Mouse (Mus musculus) liver, embryonic 13.5 days (tissue): ENCODE data around the gene Dedd2. TPM values are rescaled to one million over a fixed set of nuclear protein-coding genes. Genes with fewer than 3 reads are reported as not detected.

Source experiments
- ATAC-seq: fragments of 200-750 bp; cut with Nextera tagmentation; 2 replicates; pipeline ENCODE4 v1.8.0; 2017; ENCODE audit warnings: low read depth, mild to moderate bottlenecking, moderate number of reproducible peaks, moderate library complexity
- DNase-seq: peaks from one replicate; pipeline ENCODE4 v3.0.0; 2022
- H3K27ac ChIP-seq: fragments of 300-500 bp; sonication (generic); 2 replicates; pipeline ENCODE4 v1.5.1; 2015; ENCODE audit warnings: moderate library complexity, mild to moderate bottlenecking, inconsistent platforms
- H3K27me3 ChIP-seq: fragments of 300-500 bp; sonication (generic); 2 replicates; pipeline ENCODE4 v1.6.1; 2015; ENCODE audit warnings: mild to moderate bottlenecking, inconsistent platforms
- H3K36me3 ChIP-seq: fragments of 300-500 bp; sonication (generic); 2 replicates; pipeline ENCODE4 v1.6.1; 2015; ENCODE audit warnings: mild to moderate bottlenecking, inconsistent platforms
- H3K4me1 ChIP-seq: fragments of 300-500 bp; sonication (generic); replicated peaks from 2 replicates; pipeline ENCODE4 v1.6.1; 2015; ENCODE audit warnings: inconsistent platforms
- H3K4me2 ChIP-seq: fragments of 300-500 bp; sonication (generic); 2 replicates; pipeline ENCODE4 v1.6.1; 2015; ENCODE audit warnings: inconsistent platforms, mild to moderate bottlenecking, moderate library complexity
- H3K4me3 ChIP-seq: fragments of 300-500 bp; sonication (generic); replicated peaks from 2 replicates; pipeline ENCODE4 v1.5.1; 2015; ENCODE audit warnings: mild to moderate bottlenecking, inconsistent platforms
- H3K9ac ChIP-seq: fragments of 300-500 bp; sonication (generic); 2 replicates; pipeline ENCODE4 v1.6.1; 2015; ENCODE audit warnings: mild to moderate bottlenecking, inconsistent platforms
- H3K9me3 ChIP-seq: fragments of 300-500 bp; sonication (generic); replicated peaks from 2 replicates; pipeline ENCODE4 v1.6.1; 2016; ENCODE audit warnings: inconsistent platforms
- WGBS: fragments of 180-500 bp; shearing (Covaris S2); methylation state at CpG from one replicate; pipeline ENCODE4 v1.1.7; 2015; ENCODE audit not compliant: insufficient replicate concordance; 5-methylcytosine and 5-hydroxymethylcytosine counted together
- polyA plus RNA-seq: library from polyadenylated mRNA; unstranded; fragments of >200 nt; fragmentation: Nextera tagmentation; extraction: Ambion mirVana; gene quantifications from 2 replicates; pipeline ENCODE4 v1.2.1, GENCODE M21; 2015

Dedd2 gene
- polyA plus RNA-seq, 1 experiment from 2014 or later = 27.6 TPM

DNA sequence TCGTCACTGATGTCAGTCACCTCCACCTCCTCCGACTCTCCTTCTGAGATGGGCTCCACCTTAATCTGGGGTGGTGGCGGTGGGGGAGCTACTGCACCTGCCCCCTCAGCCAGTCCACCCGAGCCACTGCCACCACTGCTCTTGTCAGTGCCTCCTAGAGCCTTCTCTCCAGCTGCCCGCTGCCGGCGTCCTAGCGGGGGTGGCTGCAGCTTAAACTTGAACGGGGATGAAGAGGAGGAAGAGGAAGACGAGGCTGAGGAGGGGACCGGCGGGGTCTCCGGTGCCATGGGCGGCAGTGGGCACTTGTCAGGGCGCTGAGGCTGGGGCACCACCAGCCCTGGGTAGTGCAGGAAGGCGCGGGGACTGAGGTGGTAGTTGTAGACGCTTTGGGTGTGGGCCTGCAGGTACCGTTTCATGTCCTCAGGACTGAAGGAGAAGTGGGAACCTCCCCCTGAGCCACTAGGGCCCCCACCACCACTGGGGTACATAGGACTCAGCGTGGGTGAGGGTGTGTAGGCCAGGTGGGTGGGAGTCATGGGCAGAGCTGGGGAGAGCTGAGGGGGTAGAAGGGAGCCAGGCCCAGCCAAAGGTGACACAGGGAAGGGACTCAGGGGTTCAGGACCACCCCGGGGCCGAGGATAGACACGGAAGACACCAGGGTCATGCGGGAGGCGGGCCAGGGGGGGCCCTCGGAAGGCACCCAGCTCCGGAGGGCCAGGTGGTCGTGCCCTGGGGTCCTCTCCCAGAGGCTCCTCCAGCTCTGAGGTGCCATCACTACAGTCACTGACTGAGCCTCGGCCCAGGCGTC, 24.4 kb upstream of the Dedd2 start:
- Histone ChIP-seq H3K4me3 (no peak overlapping the region), H3K27me3 (peaks cover 3% of the 10 kb centered on the region; the same call in 1 of the 2 replicates), H3K36me3 (peaks cover 35% of the 10 kb centered on the region), H3K4me2 (no peak overlapping the region), H3K9ac (no peak overlapping the region), H3K9me3 (no peaks in the 10 kb centered on the region), H3K27ac (no peak overlapping the region), H3K4me1 (peaks cover 46% of the 10 kb centered on the region)
- WGBS = 84% methylated on average over 30 of the region's 30 CpGs
- DNase-seq = no peak
- ATAC-seq = no peak

DNA sequence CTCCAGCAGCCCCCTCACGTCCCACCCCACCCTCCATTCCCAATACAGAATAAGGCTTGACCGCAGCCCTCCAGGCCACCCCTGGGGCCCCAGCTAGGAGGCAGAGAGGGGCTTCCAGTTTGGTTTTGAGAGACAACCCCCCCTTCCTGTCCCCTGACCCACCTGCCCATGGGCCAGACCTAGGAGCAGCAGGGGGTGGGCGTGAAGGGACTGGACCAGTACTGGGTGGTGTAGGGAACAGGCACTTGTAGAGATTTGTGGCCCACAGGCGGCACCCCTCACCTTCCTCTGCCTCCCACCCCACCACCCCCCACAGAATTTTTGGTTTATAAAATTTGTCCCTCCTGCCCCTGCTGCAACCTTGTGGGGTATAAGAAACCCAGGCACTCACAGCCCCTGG, 22.9 kb upstream of the Dedd2 start:
- Histone ChIP-seq H3K9me3 (no peaks in the 10 kb centered on the region), H3K4me2 (no peak overlapping the region), H3K4me1 (peaks cover 47% of the 10 kb centered on the region), H3K27me3 (peaks cover 3% of the 10 kb centered on the region; the same call in 1 of the 2 replicates), H3K9ac (no peak overlapping the region), H3K36me3 (peaks cover 35% of the 10 kb centered on the region), H3K4me3 (no peak overlapping the region), H3K27ac (no peak overlapping the region)
- DNase-seq (no peak), ATAC-seq (no peak)
- 80% methylated on average over 4 of the region's 4 CpGs for WGBS

DNA sequence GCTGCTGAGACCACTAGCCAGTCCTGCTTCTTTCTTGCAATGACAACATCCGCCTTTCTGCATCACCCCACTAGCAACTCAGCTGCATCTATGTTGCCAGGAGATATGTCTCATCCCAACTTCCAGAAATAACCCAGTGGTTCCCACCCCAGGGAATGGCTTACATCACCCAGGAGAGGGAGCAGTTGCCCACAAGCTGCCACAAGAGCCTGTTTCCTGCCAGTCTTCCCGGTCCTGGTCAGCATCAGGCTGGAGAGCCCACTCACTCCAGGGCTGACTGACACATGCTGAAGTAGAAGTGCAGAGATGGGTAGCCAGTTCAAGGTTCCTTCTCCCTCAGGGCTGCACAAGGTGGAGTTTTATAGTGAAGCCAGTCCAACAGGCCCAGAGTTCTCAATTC, 20.6 kb upstream of the Dedd2 start:
- Histone ChIP-seq H3K36me3 (peaks cover 35% of the 10 kb centered on the region), H3K4me2 (no peak overlapping the region), H3K27me3 (no peaks in the 10 kb centered on the region), H3K9me3 (no peaks in the 10 kb centered on the region), H3K27ac (no peak overlapping the region), H3K4me3 (no peak overlapping the region), H3K4me1 (peaks cover 32% of the 10 kb centered on the region), H3K9ac (no peak overlapping the region)
- DNase-seq (no peak), ATAC-seq (no peak)
- 34% methylated on average over 2 of the region's 2 CpGs for WGBS

DNA sequence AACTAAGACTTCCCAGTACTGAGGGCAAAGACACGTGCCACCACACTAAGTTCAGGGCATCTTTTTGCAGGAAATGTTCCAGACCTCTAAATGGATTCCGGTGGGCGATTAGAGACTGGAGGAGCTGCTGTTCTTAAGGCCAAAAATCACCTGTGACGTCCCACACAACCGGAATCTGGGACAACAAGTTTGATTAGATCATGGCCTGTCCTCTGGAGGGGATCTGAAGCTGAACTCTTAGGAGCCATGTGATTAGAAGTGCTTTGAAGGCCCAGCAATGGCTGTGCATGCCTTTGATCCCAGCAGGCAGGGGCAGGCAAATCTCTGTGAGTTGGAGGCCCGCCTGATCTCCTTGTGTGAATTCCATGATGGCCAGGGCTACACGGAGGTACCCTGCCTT, 20.2 kb upstream of the Dedd2 start:
- Histone ChIP-seq H3K9me3 (no peaks in the 10 kb centered on the region), H3K27me3 (no peaks in the 10 kb centered on the region), H3K36me3 (peaks cover 35% of the 10 kb centered on the region), H3K9ac (no peak overlapping the region), H3K4me3 (no peak overlapping the region), H3K4me1 (peaks cover 34% of the 10 kb centered on the region), H3K27ac (0 out of 2 replicates have a peak overlapping the region, but pooled peaks have one; percentile 88), H3K4me2 (no peak overlapping the region)
- ATAC-seq = no peak
- DNase-seq = no peak
- WGBS = 70% methylated on average over 7 of the region's 7 CpGs

DNA sequence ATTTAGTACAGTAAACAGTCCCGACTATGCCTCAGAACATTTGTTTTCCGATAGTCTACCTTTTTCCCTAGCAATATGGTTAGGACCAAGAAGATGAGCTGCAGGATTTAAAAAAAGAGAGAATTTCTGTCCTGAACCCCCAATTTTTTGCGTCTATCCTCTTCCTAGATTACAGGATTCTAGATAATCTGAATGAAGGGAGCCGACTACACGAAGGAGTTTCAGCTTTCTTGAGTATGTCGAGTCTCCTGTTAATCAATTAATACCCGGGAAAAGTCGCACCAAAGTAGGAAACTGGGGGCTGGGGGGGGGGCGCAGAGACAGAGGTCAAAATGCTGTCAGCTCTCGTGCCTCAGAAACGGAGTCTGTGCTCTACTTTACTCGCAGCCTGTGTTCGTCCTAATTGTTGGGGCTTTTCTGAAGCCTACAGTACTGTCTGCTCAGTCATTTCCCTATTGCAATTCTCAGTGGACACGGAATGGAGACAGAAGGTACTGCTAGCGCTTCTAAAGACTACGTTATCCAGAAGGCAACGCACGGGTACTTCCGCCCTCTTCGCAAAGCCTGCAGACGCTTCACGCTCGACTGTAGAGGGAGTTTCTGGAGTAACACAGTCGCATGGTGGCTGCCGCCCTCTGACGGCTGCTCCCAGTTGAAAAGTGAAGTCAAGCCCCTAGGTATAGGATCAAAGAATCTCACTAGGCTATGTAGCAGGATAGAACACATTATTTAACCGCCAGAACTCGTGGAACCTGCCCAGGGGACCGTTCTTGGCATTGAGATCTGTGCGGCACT, 18.6 kb upstream of the Dedd2 start:
- ATAC-seq = peak; percentile 47
- Histone ChIP-seq H3K9ac (peak overlapping the region; percentile 71), H3K4me2 (peak overlapping the region; percentile 76), H3K27ac (peak overlapping the region; percentile 88), H3K9me3 (no peaks in the 10 kb centered on the region), H3K36me3 (peaks cover 35% of the 10 kb centered on the region), H3K4me3 (peak overlapping the region; percentile 99), H3K27me3 (no peaks in the 10 kb centered on the region), H3K4me1 (peaks cover 42% of the 10 kb centered on the region)
- DNase-seq = peak; percentile 77
- 3% methylated on average over 30 of the region's 30 CpGs for WGBS

DNA sequence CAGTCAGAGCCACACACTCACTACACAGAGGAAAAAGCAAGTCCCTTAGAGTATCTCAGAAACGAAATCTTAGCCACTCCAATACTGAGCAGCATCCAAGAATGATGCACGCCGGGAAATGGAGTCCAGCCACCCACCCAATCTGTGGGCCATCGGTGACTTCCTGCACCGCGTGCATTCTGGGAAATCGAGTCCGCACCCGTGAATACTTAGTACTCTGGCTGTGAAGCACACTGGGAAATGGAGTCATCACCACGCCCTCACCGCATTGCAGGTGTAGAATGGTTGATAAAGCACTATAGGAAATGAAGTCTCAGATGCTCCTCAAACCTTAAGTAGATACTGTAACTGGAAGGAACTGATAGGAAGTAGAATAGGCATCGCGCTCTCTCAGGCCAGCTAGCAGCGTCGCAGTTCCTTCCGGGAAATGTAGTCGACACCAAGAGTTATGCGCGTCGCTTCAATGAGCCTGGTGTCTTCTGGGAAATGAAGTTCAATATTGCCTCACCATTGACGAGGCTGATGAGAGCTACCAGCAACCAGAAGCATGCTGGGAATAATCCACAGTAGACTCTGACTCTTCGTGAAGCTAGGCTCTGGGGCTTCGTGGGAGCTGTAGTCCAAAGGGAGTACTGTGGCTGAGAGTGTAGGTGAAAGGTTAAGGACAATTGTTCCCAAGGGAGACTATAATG, 17.7 kb upstream of the Dedd2 start:
- peaks cover 42% of the 10 kb centered on the region for H3K4me1 ChIP-seq
- H3K9me3 ChIP-seq = no peaks in the 10 kb centered on the region
- H3K4me2 ChIP-seq = peak overlapping the region; percentile 76
- peak; percentile 92 for DNase-seq
- under 1% methylated on average over 23 of the region's 23 CpGs for WGBS
- peak overlapping the region; percentile 71 for H3K9ac ChIP-seq
- peak; percentile 89 for ATAC-seq
- peak overlapping the region; percentile 99 for H3K4me3 ChIP-seq
- H3K36me3 ChIP-seq = peaks cover 39% of the 10 kb centered on the region
- no peaks in the 10 kb centered on the region for H3K27me3 ChIP-seq
- peak overlapping the region; percentile 88 for H3K27ac ChIP-seq

DNA sequence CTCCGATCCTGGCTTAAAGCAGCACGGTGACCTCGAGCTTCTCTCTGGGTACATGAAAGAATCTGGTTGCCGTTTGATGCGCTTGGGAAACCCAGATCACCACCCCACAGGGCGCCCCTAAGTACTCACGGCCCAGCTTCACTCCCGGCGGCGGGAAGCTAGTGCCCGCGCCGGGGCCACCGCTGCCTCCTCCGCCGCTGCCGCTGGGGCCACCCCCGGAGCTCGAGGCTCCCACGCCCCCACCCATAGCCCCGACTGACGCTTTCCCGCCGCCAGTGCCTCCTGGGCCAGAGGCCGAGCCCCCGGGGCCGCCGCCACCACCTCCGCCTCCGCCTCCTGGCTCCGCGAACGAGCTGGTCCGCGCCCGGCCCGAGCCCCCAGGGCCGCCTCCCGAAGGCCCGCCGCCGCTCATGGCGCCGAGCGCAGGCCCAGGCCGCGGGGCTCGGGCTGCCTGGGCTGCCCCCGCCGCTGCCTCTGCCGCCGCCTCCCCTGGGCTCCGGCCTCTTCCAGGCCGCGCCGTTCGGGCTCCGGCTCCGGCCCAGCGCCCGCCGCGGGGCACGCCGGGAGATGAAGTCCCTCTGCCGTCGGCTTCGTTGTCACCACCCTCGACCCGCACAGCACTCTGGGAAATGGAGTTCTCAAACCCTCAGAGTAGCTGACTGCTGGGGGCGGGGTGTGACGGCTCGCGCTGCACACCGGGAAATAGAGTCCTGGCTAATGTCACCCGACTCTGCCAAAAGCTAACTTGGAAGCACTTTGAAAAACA, 17.0 kb upstream of the Dedd2 start, which contains the start of gene Gsk3a:
Gsk3a (minus strand) TSS at position 603 of the 766 bp plus-strand sequence.
- peak within 1 kb of the TSS; percentile 88 for H3K27ac ChIP-seq
- peaks cover 39% of the 10 kb centered on the region for H3K36me3 ChIP-seq
- H3K4me2 ChIP-seq = peak within 1 kb of the TSS; percentile 76
- no peaks in the 10 kb centered on the region for H3K9me3 ChIP-seq
- under 1% methylated on average over 58 of the region's 76 CpGs for WGBS
- peak within 1 kb of the TSS; percentile 100 for H3K9ac ChIP-seq
- ATAC-seq = peak; percentile 81
- H3K4me1 ChIP-seq = peaks cover 42% of the 10 kb centered on the region
- peak within 1 kb of the TSS; percentile 99 for H3K4me3 ChIP-seq
- no peaks in the 10 kb centered on the region for H3K27me3 ChIP-seq
- peak; percentile 96 for DNase-seq

DNA sequence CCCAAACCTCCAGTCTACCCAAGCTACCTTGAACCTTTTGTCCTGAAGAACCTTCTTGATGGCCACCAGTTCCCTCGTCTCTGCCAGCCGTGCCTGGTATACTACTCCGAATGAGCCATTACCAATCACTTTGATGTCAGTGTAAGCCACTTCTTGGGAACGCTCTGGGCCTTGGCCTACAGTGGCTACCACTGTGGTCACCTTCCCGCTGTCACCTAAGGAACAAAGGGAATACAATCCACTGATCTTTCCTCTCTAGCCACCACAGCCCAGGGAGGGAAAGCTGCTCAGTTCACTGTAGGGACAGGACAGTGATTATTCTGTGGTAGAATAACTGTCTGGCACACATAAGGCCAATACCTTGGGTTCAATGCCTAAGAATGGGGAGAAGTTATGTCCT, 15.1 kb upstream of the Dedd2 start:
- Histone ChIP-seq H3K9me3 (no peaks in the 10 kb centered on the region), H3K4me1 (peaks cover 42% of the 10 kb centered on the region), H3K4me2 (peak overlapping the region; percentile 76), H3K4me3 (peak overlapping the region; percentile 99), H3K9ac (peak overlapping the region; percentile 100; the same call in 1 of the 2 replicates), H3K27me3 (no peaks in the 10 kb centered on the region), H3K36me3 (peaks cover 57% of the 10 kb centered on the region), H3K27ac (peak overlapping the region; percentile 88)
- WGBS = 88% methylated on average over 5 of the region's 5 CpGs
- DNase-seq = no peak
- no peak for ATAC-seq

DNA sequence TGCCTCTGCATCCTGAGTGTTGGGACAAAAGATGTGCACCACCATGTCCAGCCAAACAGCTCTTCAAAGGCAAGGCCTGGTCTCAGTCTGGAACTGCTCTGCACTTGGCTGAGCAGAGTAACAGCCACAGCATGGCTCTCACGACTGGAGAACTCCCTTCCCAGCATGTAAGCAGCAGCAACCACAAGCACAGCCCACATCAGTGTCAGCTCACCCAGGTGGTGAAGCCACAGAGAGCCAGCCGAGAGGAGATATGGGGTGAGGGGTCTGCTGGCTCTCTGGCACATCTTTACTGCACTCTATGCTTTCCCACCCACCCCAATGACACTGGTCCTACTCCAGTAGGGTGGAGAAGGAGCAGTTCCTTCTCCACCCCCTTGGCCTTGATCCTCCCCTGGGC, 12.6 kb upstream of the Dedd2 start:
- Histone ChIP-seq H3K36me3 (peaks cover 81% of the 10 kb centered on the region), H3K9ac (no peak overlapping the region), H3K4me1 (peaks cover 26% of the 10 kb centered on the region), H3K9me3 (no peaks in the 10 kb centered on the region), H3K27me3 (no peaks in the 10 kb centered on the region), H3K4me3 (no peak overlapping the region), H3K27ac (0 out of 2 replicates have a peak overlapping the region, but pooled peaks have one; percentile 0), H3K4me2 (no peak overlapping the region)
- ATAC-seq (no peak), DNase-seq (no peak)
- WGBS = 59% methylated on average over 2 of the region's 2 CpGs

DNA sequence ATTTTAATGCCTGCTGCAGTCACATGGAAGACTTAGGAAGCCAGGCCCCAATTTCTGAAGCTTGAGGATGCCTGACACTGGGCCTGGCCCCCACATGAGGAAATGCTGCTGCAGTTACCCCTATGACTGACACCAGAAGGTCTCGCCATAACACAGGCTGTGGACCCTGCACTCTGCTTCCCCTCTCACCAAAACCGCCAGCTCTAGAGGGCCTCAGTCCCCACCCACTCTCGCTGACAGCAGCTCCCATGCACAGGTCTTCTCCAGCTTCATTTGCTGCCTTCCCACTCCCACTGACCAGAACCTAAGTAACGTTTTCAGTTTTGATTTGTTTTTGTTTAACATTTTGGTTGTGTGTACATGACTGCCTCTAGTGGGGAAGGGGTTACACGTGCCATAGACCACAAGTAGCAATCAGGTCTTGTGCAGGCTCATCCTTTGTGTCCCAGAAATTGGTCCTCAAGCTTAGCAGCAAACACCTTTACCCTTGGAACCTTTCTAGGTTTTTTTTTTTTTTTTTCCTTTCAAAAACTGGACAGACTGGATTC, 11.8 kb upstream of the Dedd2 start:
- Histone ChIP-seq H3K9ac (no peak overlapping the region), H3K4me1 (peaks cover 26% of the 10 kb centered on the region), H3K36me3 (peaks cover 90% of the 10 kb centered on the region), H3K27me3 (no peaks in the 10 kb centered on the region), H3K27ac (no peak overlapping the region), H3K4me2 (no peak overlapping the region), H3K9me3 (no peaks in the 10 kb centered on the region), H3K4me3 (no peak overlapping the region)
- DNase-seq = no peak
- no peak for ATAC-seq
- 61% methylated on average over 5 of the region's 5 CpGs for WGBS
